Mouse (Mus musculus): ENCODE data around the gene Ugt1a5.
"Not testable (repeated sequence)": the region's sequence is repeated elsewhere in the genome, so short reads cannot be mapped to it uniquely, and the experiment has no call there.

Gene Ugt1a5

DNA sequence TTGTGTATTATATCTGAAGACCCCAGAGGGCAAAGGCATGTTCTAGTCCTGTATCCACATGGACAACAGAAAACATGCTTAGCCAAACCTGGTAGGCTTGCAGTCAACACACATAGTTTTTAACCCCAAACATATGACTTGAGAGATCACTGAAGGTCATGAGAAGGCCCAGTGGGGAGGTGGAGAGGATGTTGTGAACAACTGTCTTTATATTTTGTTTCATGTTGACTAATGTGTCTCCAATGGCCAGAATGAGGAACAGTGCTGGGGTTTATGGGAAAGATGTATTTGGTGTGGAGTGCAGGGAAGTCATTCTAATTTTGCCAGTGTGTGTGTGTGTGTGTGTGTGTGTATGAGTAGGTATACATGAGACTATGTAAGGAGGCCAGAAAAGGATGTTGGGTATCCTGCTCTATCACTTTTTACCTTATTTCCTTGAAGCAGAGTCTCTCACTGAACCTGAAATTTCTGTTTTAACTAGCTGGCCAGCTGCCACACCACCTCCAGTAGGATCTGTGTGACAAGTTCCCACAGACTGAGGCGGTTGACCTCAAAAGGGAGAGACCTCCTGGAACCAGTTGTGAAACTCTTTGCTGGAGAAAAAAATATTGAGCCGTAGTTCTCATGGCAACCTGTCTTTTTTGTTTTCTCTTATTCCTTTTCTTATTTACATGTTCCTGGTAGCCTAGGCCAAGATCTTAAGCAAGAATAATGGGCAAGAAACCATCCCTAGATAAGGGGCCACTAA, 58.4 kb downstream of the Ugt1a5 start:
- DNase-seq (ENCODE audit: low spot score): no peak

DNA sequence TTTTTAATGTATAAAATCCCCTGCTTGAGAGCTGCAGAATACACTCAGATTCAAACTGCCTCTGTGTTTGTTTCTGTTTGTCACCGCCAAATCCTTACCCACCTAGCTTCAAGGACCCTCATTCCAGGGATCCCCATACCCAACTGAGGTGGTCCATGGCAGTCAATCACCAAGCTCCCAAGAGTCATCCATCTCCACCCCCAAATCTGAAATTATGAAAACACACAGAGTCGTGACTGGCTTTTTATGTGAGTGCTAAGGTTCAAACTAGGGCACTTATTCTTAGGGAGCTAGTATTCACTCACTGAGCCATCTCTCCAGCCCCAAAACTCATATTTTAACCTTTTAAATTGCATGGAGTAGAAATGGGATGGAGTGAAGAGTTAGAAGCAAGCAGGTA, 59.5 kb downstream of the Ugt1a5 start:
- not testable (repeated sequence) for DNase-seq (ENCODE audit: low spot score)

DNA sequence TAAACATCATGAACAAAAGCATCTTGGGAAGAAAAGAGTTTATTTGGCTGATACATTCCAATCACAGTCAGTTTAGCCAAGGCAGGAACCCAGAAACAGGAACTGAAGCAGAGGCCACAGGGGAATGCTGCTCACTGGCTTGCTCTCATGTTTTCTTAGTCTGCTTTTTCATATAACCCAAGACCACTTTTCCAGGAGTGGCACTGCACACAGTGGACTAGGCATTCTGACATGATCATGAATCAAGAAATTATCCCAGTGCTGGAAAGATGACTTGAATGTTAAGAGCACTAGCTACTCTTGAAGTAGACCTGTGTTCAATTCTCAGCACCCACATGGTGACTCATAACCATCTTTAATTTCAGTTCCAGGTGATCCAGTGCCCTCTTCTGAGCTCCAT, 59.9 kb downstream of the Ugt1a5 start:
- no peak for DNase-seq (ENCODE audit: low spot score)

DNA sequence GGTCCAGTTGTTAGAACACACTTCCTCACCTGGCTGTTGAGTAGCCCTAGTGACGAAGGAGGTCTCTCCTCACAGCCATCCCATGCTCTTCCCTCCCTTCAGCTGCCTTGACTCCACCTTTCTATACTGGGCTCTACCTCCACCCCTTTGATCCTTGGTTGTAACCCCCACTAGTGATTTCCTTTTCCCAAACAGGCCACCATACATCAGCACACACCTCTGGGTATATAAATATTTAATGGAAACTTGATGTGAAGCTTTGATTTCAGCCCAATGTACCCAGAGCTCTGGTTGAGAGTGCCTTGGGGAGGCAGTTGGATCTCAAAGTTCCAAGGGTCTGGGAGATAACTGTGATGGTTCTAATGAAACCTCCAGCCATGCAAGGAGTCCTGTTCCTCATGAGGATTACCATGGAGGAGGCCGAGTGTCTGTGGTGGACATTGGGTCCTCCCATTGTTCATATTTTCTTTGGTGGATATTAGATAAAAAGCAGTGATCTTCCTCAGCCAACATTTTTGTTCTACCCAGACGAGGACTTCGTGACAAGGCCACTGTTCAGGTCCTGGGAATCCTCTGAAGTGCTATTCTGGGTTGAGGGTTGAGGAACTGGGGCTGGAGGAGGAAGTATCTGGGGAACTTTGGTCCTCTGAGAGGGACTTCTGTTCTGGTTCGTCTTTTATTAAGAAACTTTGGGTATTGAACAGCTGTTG, 61.0 kb downstream of the Ugt1a5 start, which contains the start of gene Mroh2a:
TSS of gene Mroh2a (plus strand) at position 317 of the 710 bp plus-strand sequence.
- no peak for DNase-seq (ENCODE audit: low spot score)

DNA sequence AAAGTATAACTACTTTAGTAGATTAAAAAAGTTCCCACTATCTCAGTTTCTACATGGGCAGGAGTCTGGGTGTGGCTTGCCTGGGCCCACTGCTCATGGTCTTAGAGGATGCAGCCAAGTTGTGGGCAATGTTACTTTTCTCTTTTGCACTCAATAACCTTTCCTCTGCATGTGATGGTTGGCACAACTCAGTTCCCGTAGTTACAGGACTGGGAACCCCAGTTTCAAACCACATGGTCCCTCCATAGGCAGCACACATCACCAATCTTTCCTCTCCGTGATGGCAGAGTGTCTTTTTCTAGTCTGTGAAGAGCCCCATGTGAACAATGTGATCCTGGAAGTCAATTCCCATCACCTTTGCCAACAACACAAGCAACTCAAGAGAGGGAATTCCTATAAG, 61.7 kb downstream of the Ugt1a5 start:
- no peak for DNase-seq (ENCODE audit: low spot score)

DNA sequence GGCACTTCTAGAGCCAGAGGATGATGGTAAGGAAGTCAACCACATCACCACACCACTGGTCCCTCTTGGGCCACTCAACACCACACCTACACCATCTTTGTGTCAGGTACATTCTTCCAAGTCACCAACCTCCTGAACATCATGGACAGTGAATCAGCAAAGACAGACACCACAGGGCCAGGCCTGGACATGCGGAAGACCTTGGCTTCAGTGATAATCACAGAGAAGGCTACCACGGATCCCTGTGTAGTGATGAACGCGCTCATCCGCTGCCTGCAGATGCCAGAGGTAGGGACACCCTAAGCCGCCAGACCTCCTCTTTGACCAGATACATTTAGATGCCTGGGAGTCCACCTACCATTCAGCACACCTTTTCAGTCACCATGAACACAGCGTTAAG, 62.3 kb downstream of the Ugt1a5 start:
- DNase-seq (ENCODE audit: low spot score): no peak

DNA sequence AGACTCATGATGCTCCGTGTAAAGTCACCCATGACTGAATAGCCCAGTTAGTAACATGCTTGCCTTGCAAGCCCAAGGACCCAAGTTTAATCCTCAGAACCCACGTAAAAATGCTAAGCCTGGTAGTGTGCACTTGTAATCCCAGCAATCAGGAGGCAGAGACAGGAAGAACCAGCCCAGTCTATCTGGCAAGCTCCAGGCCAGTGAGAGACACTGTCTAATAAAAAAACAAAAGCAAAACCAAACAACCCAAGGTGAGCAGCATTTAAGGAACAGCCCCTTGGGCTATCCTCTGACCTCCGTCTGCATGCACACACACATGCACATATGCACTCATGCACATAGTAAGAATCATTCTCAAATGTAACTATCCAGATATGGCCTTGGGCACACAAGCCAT, 63.8 kb downstream of the Ugt1a5 start:
- no peak for DNase-seq (ENCODE audit: low spot score)

DNA sequence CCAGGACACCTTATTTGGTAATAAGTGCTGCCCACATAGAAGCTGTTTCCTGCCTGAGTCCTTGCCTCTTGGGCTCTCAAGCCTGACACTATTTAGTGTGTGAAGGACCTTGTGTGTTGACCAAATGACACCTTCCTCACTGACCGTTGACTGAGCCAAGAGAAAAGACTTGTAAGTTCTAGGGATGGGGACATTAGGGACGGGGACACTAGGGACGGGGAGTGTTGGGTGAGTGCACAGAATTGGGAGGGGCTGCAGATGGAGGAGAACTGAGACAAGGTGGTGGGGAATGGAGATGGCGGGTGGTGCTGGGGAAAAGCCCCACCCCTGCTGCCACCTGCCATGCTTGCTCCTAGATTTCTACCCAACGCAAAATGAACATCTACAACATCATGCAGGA, 64.2 kb downstream of the Ugt1a5 start:
- DNase-seq (ENCODE audit: low spot score): no peak

DNA sequence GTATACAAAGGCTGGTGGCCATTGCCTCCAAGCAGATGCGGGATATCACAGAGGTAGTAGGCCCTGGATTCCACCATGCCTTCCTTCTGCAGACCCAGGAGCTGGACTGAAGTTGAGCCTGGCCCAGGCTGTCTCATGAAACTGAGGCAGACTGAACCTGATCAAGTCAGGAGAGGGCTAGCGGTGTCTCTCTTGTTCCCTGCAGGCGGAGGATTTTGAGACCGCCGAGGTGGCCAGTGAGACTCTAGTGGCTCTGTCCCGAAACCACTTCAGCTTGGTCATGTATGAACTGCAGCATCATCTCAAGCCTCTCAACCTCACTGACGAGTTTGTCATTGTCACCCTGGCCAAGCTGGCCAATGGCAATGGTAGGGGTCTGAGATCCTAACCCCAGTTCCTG, 64.6 kb downstream of the Ugt1a5 start:
- DNase-seq (ENCODE audit: low spot score): no peak

DNA sequence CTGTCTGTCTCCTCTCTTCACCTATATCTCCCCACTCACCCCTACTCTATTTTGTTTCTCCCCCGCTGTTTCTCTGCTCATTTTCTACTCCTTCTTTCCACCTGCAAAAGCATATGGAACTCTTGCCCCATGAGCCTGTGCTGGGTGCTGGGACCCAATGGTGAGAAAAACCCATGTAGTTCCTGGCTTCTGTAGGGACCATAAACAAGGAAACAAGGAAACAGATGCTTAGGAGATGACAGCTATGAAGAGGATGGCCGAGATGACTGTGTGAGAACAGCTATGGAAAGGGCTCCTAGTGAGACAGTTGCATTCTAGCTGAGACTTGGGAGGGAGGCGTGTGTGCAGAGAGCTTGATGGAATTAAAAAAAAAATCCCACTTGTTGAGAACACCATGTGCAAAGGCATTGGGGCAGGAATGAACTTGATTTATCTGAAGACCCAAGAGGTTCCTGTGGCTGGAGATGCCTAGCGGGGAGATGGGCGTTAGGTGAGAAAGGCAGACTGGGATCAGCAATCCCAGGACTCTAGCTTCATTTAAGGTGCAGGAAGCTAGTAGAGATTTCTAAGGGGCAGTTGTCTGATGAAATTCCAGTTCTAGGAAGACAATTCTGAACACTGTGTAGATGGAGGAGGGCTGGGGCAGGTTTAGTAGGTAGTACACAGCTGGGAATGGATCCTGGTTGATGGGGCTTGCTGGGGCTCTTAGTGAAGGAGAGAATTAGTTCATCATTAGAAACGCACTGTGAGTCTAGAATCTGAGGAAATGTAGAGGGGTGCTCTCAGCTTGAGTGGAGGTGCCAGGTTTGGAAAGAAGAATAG, 65.4 kb downstream of the Ugt1a5 start:
- no peak for DNase-seq (ENCODE audit: low spot score)

DNA sequence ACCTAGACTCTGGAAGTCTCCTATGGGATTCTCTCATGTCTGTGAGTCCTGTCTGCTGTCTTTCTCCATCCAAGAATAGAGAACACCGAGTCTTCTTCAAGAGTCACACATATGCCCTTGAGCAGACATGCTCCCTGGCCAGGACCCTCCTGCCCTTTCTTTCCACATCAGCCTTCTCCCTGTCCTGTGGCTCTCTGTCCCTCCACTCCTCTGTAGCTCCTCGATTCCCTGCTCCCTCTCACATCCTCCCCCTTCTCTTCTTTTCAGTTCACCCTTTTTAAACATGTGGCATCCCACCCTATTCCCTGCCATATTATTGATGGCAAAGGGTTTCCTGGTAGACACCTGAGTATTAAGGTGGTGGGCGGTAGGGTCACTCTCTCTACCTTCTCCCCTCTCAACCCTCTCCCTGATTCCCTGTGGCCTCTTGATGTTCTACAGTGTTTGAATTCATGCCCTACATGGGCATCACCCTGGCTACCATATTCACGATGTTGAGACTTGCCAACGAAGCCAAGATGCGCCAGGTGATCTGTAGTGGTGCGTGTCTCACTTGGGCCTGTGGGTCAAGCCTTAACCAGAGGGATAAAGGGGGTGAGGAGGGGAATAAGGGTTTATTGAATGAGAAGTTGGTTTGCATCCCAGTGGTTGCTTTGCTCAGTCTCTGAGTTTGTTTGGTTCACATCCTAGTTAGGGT, 66.1 kb downstream of the Ugt1a5 start:
- DNase-seq (ENCODE audit: low spot score): no peak

DNA sequence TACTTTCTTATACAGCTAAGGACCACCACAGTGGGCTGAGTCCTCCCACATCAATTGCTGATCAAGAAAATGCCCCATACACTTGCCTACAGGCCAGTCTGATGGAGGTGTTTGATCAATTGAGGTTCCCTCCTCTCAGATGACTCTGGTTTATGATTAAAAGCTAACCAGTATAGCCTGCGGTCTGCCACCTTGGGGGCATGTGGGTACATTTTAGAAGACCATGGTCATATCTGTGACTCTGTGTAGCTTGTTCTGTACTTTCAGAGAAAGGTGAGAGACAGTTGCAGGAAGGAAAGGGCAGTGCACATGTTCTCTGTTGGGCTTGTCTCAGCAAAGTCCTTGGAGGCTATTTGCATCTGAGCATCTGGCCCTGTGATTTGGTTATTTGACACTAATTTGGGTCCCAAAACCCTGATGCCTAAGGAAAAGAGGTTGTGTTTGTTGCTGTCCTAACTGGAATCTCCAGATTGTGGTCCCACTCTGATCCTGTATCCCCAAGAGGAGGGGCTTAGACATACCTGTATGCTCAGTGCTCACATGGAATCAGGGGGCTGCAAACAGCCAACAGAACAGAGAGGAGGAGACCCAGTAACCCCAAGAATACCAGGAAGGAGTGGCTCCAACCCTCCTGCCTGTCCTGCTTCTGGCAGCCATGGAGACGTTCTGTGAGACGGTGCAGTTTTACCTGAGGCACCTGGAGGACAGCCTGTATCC, 67.0 kb downstream of the Ugt1a5 start:
- DNase-seq (ENCODE audit: low spot score): no peak

DNA sequence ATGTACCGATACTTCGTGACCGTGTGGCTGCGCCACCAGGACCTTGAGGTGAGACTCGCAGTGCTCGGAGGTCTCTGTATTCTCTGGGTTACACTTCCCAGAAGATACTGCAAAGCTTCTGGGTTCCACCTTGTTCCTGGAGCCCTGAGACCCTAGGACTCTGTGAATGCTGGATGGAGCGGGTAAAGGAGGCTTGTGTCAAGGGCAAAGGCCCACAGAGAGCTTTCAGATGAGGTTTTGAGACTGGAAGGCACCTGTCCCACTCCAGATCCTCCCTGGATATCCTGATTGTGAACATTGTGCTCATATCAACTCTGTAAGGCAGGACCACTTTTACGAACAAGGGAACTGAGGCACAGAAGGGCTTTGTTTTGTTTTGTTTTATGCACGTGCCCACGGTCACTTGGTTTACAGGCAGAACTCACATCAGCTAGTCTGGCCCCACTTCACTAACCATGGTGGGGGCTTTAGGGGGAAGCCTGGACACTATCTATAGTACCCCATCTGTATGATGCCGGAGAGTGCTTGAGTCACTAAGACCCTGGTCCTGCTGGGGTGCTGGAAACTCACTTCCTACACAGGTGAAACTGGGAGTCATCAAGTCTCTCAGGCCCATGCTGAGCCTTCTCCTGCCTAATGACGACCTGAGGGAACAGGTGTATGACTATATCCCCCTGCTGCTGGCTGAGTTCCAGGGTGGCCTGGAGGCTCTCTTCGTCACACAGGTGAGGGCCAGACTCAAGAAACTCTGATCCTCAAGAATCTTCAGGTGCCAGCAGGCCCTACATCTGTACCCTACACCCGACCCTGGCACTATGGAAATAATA, 67.8 kb downstream of the Ugt1a5 start:
- no peak for DNase-seq (ENCODE audit: low spot score)

DNA sequence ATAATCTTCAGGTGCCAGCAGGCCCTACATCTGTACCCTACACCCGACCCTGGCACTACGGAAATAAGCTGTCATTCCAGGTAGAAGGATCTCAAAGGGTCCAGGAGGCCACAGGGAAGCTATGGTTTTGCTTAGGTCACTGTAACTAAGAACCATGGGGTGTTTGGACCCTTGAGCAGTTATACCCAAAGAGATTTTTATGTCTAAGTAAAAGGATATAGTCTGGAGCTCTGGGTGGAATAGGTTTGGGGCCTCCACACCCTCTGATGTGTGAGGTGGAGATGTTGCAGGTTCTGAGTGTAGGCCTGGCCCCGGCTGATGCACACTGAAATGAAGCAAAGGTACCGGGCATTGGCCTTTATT, 68.4 kb downstream of the Ugt1a5 start:
- DNase-seq (ENCODE audit: low spot score): no peak

DNA sequence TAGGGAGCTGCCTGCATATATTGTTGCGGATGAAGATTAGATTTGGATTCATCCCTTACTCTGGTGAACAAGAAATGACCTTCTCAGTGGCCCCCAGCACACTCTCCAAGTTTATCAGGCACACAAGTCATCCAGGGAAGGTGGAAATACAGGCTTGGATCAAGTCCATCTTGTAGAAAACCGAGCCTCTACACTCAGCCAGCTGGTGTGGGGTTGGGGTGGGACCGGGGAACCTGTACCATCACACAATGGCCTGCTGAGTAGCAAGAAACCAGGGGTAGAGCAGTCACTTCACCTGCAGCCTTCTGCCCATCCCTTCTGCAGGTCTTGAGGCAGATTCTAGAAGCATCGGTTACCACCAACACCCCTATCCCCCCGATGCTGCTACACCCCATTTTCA, 68.8 kb downstream of the Ugt1a5 start:
- DNase-seq (ENCODE audit: low spot score): no peak

DNA sequence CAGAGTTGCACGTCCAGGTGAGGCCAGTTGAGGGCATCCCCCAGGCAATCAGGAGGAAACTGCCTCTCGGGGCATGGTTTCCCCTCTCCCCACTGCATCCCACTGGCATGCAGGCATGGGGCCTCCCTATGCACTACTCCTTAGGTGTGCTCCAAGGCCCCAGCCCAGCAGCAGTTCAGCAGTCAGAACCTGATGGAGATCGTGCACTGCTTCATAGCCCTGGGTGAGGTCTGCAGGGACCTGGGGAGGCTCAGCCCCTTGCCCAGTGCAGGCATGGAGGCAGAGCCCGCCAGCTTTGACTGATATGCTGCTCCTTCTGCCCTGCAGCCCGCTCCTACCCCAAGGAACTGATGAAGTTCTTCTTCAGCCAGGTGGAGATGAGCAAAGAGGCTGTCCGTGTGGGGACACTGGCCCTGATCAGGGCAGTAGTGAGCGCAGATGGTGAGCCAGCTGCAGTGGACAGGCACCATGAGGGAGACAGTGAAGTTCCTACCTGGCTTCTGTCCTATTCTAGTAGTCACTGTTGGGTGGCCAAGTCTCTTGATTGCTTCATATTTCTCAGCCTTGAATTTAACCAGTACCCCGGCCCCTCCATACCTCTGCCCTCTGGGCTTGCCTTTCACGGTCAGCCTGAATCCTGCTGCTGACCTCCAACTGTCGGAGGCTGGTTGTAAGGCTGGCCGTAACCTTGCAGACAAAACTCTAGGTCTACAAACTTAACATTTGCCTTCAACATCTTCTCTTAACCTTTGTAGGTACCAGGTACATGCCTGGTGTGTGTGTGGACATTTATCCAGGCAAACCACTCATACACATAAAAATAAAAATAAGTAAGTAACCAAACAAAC, 69.5 kb downstream of the Ugt1a5 start:
- no peak for DNase-seq (ENCODE audit: low spot score)

DNA sequence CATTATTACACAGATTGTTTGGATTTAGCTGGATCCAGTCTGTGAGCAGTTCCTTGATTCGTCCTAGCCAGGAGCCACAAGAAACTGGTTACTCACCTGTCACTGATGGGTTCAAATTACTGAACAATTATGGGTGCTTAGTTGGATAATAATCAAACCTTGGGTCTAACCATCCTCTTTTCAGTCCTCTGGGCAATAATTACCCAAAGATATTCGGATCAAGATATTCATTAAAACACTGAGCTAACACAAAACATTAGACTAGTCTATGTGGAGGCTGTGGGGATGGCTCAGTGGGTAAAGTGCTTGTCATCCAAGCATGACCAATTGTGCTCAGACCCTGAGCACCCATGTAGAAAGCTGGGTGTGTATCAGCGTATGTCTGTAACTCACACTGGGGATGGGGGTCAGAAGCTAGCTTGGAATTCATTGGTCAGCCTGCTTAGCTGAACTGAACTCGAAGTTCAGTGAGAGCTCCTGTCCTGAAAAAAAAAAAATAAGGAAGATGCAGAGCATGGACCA, 70.1 kb downstream of the Ugt1a5 start:
- no peak for DNase-seq (ENCODE audit: low spot score)

DNA sequence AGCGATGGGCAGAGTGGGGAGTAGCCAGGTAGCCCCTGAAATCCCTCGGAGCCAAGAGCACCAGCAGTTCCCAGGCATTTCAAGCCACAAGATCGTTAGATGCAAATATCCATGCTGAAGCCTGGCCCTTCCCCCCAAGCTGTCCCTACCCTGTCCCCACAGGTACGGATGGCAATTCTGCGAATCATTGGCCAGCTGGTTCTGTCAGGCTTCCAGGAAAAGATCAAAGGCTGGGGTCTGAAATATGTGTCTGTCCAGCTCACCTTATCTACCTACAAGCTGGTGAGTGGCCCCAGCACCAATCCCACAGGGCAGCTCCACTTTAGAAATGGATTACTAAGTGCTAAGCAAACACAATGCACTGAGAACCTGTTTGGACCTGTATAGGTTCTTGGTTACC, 71.5 kb downstream of the Ugt1a5 start:
- no peak for DNase-seq (ENCODE audit: low spot score)

DNA sequence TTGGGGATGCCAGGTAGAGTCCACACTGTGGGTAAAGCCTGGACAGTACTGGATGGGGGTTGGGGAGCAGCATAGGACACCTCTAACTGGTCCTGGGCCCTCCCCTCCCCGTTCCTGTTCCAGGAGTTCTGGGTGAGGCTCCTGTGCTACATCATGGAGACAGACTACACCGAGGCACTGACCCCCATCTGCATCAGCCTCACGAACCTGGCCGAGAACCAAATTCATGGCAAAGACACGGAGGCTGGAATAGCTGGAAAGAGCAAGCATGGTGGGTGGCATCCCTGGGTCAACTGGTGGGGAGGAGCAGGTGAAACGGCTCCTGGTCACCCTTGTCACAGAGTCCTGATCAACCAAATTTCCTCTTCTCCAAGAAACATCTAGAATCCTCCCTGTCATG, 73.0 kb downstream of the Ugt1a5 start:
- DNase-seq (ENCODE audit: low spot score): no peak

DNA sequence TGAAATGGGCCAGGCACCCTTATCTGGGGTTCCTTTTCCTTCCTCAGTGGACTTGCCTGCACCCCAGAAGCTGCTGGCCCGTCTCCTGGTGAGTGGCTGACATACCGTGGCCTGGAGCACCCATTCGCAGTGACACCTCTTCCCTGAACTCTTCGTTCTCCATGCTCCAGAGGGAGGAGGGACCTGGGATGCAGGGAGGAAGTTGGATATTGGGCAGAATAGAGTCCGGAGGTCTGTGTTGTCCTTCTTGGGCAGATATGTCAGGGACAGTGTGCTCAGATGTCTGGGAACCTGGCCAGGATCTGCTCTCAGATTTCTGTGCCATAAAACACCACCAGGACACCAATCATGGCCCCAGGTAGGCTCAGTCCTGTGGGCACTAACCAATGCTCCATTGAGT, 74.3 kb downstream of the Ugt1a5 start:
- DNase-seq (ENCODE audit: low spot score): no peak

All from spleen, adult 12 weeks (tissue).